Mouse (Mus musculus): ENCODE data around the gene Msh4. TPM values are rescaled to one million over a fixed set of nuclear protein-coding genes. Genes with fewer than 3 reads are reported as not detected.

Gene Msh4
- polyA plus RNA-seq, 1 experiment from 2014 or later, result 0.12 TPM

- Histone ChIP-seq H3K4me2 (ENCODE audit: low read length) (no peak overlapping the region), H3K9ac (ENCODE audit: low read length) (no peak overlapping the region), H3K9me3 (ENCODE audit: control insufficient read depth, low read length) (no peaks in the 10 kb centered on the region), H3K4me3 (ENCODE audit: control insufficient read depth in 1 of 2, insufficient read depth in 1 of 2, low read depth in 1 of 2, low read length in 2 of 2) (no peak overlapping the region), H3K27me3 (ENCODE audit: control insufficient read depth, insufficient read depth, low read length) (no peaks in the 10 kb centered on the region), H3K27ac (replicated peaks in 1 of 2; ENCODE audit: control insufficient read depth in 1 of 2, insufficient read depth in 1 of 2, low read depth in 2 of 2, low read length in 2 of 2) (no peak overlapping the region), H3K36me3 (ENCODE audit: control insufficient read depth, insufficient read depth, low read length) (no peaks in the 10 kb centered on the region), H3K4me1 (ENCODE audit: control insufficient read depth in 2 of 2, insufficient read depth in 2 of 2, low read length in 2 of 2) (no peaks in the 10 kb centered on the region)
- 77% methylated on average over 3 of the region's 3 CpGs for WGBS
- no peak for ATAC-seq (ENCODE audit: insufficient number of reproducible peaks, insufficient read depth, low FRiP score, low read depth)
Measured at GRCm38 (mm10) chr3:153895454-153895853, 10.5 kb downstream of the Msh4 start.

GRCm38 (mm10) chr3:153889188-153889781 is 16.7 kb downstream of the Msh4 start:
- Histone ChIP-seq H3K4me1 (ENCODE audit: control insufficient read depth in 2 of 2, insufficient read depth in 2 of 2, low read length in 2 of 2) (no peaks in the 10 kb centered on the region), H3K4me3 (ENCODE audit: control insufficient read depth in 1 of 2, insufficient read depth in 1 of 2, low read depth in 1 of 2, low read length in 2 of 2) (no peak overlapping the region), H3K36me3 (ENCODE audit: control insufficient read depth, insufficient read depth, low read length) (no peaks in the 10 kb centered on the region), H3K27me3 (ENCODE audit: control insufficient read depth, insufficient read depth, low read length) (no peaks in the 10 kb centered on the region), H3K9ac (ENCODE audit: low read length) (no peak overlapping the region), H3K27ac (replicated peaks in 1 of 2; ENCODE audit: control insufficient read depth in 1 of 2, insufficient read depth in 1 of 2, low read depth in 2 of 2, low read length in 2 of 2) (no peak overlapping the region), H3K9me3 (ENCODE audit: control insufficient read depth, low read length) (no peaks in the 10 kb centered on the region), H3K4me2 (ENCODE audit: low read length) (no peak overlapping the region)
- WGBS, result 62% methylated on average over 7 of the region's 8 CpGs
- ATAC-seq (ENCODE audit: insufficient number of reproducible peaks, insufficient read depth, low FRiP score, low read depth), result no peak

DNA sequence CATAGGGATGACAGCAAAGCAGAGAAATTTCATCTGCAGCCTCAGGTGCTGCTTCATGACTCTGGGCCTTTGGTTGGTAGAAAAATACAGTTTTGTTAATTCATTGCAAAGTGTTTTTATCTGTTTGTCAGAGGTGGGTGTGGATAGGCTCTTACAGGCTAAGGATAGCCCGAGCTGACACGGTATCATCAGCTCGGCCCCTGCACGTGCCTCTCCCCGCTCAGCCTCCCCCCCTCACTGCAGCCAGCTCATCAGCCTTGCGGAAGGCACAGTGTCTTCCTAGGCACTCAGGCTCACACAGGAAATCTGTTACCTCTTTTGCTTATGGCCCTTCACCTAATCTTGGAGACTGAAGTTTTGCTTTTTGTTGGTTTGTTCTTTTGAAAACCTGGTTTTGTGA is 17.8 kb downstream of the Msh4 start:
- Histone ChIP-seq H3K4me3 (ENCODE audit: control insufficient read depth in 1 of 2, insufficient read depth in 1 of 2, low read depth in 1 of 2, low read length in 2 of 2) (no peak overlapping the region), H3K9me3 (ENCODE audit: control insufficient read depth, low read length) (no peaks in the 10 kb centered on the region), H3K27ac (replicated peaks in 1 of 2; ENCODE audit: control insufficient read depth in 1 of 2, insufficient read depth in 1 of 2, low read depth in 2 of 2, low read length in 2 of 2) (no peak overlapping the region), H3K36me3 (ENCODE audit: control insufficient read depth, insufficient read depth, low read length) (no peaks in the 10 kb centered on the region), H3K27me3 (ENCODE audit: control insufficient read depth, insufficient read depth, low read length) (no peaks in the 10 kb centered on the region), H3K9ac (ENCODE audit: low read length) (no peak overlapping the region), H3K4me2 (ENCODE audit: low read length) (no peak overlapping the region), H3K4me1 (ENCODE audit: control insufficient read depth in 2 of 2, insufficient read depth in 2 of 2, low read length in 2 of 2) (no peaks in the 10 kb centered on the region)
- WGBS, result 34% methylated on average over 6 of the region's 6 CpGs
- no peak for ATAC-seq (ENCODE audit: insufficient number of reproducible peaks, insufficient read depth, low FRiP score, low read depth)

- Histone ChIP-seq H3K27ac (replicated peaks in 1 of 2; ENCODE audit: control insufficient read depth in 1 of 2, insufficient read depth in 1 of 2, low read depth in 2 of 2, low read length in 2 of 2) (no peak overlapping the region), H3K9ac (ENCODE audit: low read length) (no peak overlapping the region), H3K27me3 (ENCODE audit: control insufficient read depth, insufficient read depth, low read length) (no peaks in the 10 kb centered on the region), H3K36me3 (ENCODE audit: control insufficient read depth, insufficient read depth, low read length) (no peaks in the 10 kb centered on the region), H3K4me2 (ENCODE audit: low read length) (no peak overlapping the region), H3K4me1 (ENCODE audit: control insufficient read depth in 2 of 2, insufficient read depth in 2 of 2, low read length in 2 of 2) (no peaks in the 10 kb centered on the region), H3K4me3 (ENCODE audit: control insufficient read depth in 1 of 2, insufficient read depth in 1 of 2, low read depth in 1 of 2, low read length in 2 of 2) (no peak overlapping the region), H3K9me3 (ENCODE audit: control insufficient read depth, low read length) (no peaks in the 10 kb centered on the region)
- ATAC-seq (ENCODE audit: insufficient number of reproducible peaks, insufficient read depth, low FRiP score, low read depth), result no peak
Measured at GRCm38 (mm10) chr3:153886296-153886695, 19.6 kb downstream of the Msh4 start.

- H3K27me3 ChIP-seq (ENCODE audit: control insufficient read depth, insufficient read depth, low read length), result no peaks in the 10 kb centered on the region
- H3K9me3 ChIP-seq (ENCODE audit: control insufficient read depth, low read length), result no peaks in the 10 kb centered on the region
- no peak overlapping the region for H3K4me2 ChIP-seq (ENCODE audit: low read length)
- ATAC-seq (ENCODE audit: insufficient number of reproducible peaks, insufficient read depth, low FRiP score, low read depth), result no peak
- no peak overlapping the region for H3K27ac ChIP-seq (replicated peaks in 1 of 2; ENCODE audit: control insufficient read depth in 1 of 2, insufficient read depth in 1 of 2, low read depth in 2 of 2, low read length in 2 of 2)
- 82% methylated on average over 5 of the region's 5 CpGs for WGBS
- no peaks in the 10 kb centered on the region for H3K4me1 ChIP-seq (ENCODE audit: control insufficient read depth in 2 of 2, insufficient read depth in 2 of 2, low read length in 2 of 2)
- H3K36me3 ChIP-seq (ENCODE audit: control insufficient read depth, insufficient read depth, low read length), result no peaks in the 10 kb centered on the region
- no peak overlapping the region for H3K4me3 ChIP-seq (ENCODE audit: control insufficient read depth in 1 of 2, insufficient read depth in 1 of 2, low read depth in 1 of 2, low read length in 2 of 2)
- no peak overlapping the region for H3K9ac ChIP-seq (ENCODE audit: low read length)
Measured at GRCm38 (mm10) chr3:153871396-153871795, 34.5 kb downstream of the Msh4 start.

GRCm38 (mm10) chr3:153867149-153868136 is 38.5 kb downstream of the Msh4 start:
- Histone ChIP-seq H3K4me2 (ENCODE audit: low read length) (no peak overlapping the region), H3K27ac (replicated peaks in 1 of 2; ENCODE audit: control insufficient read depth in 1 of 2, insufficient read depth in 1 of 2, low read depth in 2 of 2, low read length in 2 of 2) (no peak overlapping the region), H3K4me1 (ENCODE audit: control insufficient read depth in 2 of 2, insufficient read depth in 2 of 2, low read length in 2 of 2) (no peaks in the 10 kb centered on the region), H3K9me3 (ENCODE audit: control insufficient read depth, low read length) (no peaks in the 10 kb centered on the region), H3K36me3 (ENCODE audit: control insufficient read depth, insufficient read depth, low read length) (no peaks in the 10 kb centered on the region), H3K9ac (ENCODE audit: low read length) (no peak overlapping the region), H3K27me3 (ENCODE audit: control insufficient read depth, insufficient read depth, low read length) (no peaks in the 10 kb centered on the region), H3K4me3 (ENCODE audit: control insufficient read depth in 1 of 2, insufficient read depth in 1 of 2, low read depth in 1 of 2, low read length in 2 of 2) (no peak overlapping the region)
- 69% methylated on average over 14 of the region's 14 CpGs for WGBS
- no peak for ATAC-seq (ENCODE audit: insufficient number of reproducible peaks, insufficient read depth, low FRiP score, low read depth)

GRCm38 (mm10) chr3:153864636-153865429 is 41.1 kb downstream of the Msh4 start:
- ATAC-seq (ENCODE audit: insufficient number of reproducible peaks, insufficient read depth, low FRiP score, low read depth), result no peak
- no peak overlapping the region for H3K27ac ChIP-seq (replicated peaks in 1 of 2; ENCODE audit: control insufficient read depth in 1 of 2, insufficient read depth in 1 of 2, low read depth in 2 of 2, low read length in 2 of 2)
- H3K9me3 ChIP-seq (ENCODE audit: control insufficient read depth, low read length), result no peaks in the 10 kb centered on the region
- no peak overlapping the region for H3K4me3 ChIP-seq (ENCODE audit: control insufficient read depth in 1 of 2, insufficient read depth in 1 of 2, low read depth in 1 of 2, low read length in 2 of 2)
- 79% methylated on average over 4 of the region's 4 CpGs for WGBS
- H3K9ac ChIP-seq (ENCODE audit: low read length), result no peak overlapping the region
- H3K27me3 ChIP-seq (ENCODE audit: control insufficient read depth, insufficient read depth, low read length), result no peaks in the 10 kb centered on the region
- H3K4me1 ChIP-seq (ENCODE audit: control insufficient read depth in 2 of 2, insufficient read depth in 2 of 2, low read length in 2 of 2), result no peaks in the 10 kb centered on the region
- no peak overlapping the region for H3K4me2 ChIP-seq (ENCODE audit: low read length)
- H3K36me3 ChIP-seq (ENCODE audit: control insufficient read depth, insufficient read depth, low read length), result no peaks in the 10 kb centered on the region
